Mouse (Mus musculus): ENCODE data around the gene Helb. TPM values are rescaled to one million over a fixed set of nuclear protein-coding genes. Genes with fewer than 3 reads are reported as not detected.
"Not testable (repeated sequence)": the region's sequence is repeated elsewhere in the genome, so short reads cannot be mapped to it uniquely, and the experiment has no call there.

The Helb gene
- polyA plus RNA-seq, 1 experiment from 2014 or later: 8.1 TPM

DNA sequence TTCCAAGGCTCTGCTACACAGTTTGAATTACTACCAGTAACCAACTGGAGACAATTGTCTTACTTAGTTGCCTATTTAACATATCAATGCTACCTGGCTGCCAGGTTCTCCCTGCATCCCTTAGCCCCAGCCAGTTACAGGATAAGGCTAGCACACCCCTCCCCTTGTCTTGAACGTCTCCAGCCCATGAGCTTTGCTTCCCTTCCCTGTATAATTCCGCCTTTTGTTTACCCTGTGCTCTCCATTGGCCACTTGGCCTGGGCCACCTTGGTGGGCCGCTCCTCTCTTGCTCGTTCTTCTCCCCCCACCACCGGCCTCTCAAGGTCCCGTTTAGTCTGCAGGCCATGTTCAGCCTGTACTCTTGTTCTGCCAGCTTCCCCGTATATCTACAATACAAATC lies 1.7 kb upstream of the Helb start:
- peaks cover 2 to 5% of the 10 kb centered on the region in 2 experiments; a peak in 1 of 4 replicates for H3K4me1 ChIP-seq (ENCODE audit: control insufficient read depth in 2 of 2, insufficient read depth in 2 of 2, low read length in 2 of 2)
- H3K9ac ChIP-seq (ENCODE audit: low read length): no peak overlapping the region
- no peaks in the 10 kb centered on the region for H3K9me3 ChIP-seq (ENCODE audit: control insufficient read depth, low read length)
- no peak overlapping the region for H3K4me3 ChIP-seq (ENCODE audit: control insufficient read depth in 1 of 2, insufficient read depth in 1 of 2, low read depth in 1 of 2, low read length in 2 of 2)
- no peak overlapping the region for H3K27ac ChIP-seq (replicated peaks in 1 of 2; ENCODE audit: control insufficient read depth in 1 of 2, insufficient read depth in 1 of 2, low read depth in 2 of 2, low read length in 2 of 2)
- no peaks in the 10 kb centered on the region for H3K27me3 ChIP-seq (ENCODE audit: control insufficient read depth, insufficient read depth, low read length)
- 54% methylated on average over 7 of the region's 7 CpGs for WGBS
- H3K4me2 ChIP-seq (ENCODE audit: low read length): no peak overlapping the region
- no peak for ATAC-seq (ENCODE audit: insufficient number of reproducible peaks, insufficient read depth, low FRiP score, low read depth)
- 0 out of 2 replicates have a peak, but pooled peaks cover 4% of the 10 kb centered on the region for H3K36me3 ChIP-seq (ENCODE audit: control insufficient read depth, insufficient read depth, low read length)

GRCm38 (mm10) chr10:120113980-120114379 lies 1.2 kb upstream of the Helb start:
- H3K27ac ChIP-seq (replicated peaks in 1 of 2; ENCODE audit: control insufficient read depth in 1 of 2, insufficient read depth in 1 of 2, low read depth in 2 of 2, low read length in 2 of 2): no peak overlapping the region
- 81% methylated on average over 6 of the region's 6 CpGs for WGBS
- ATAC-seq (ENCODE audit: insufficient number of reproducible peaks, insufficient read depth, low FRiP score, low read depth): no peak
- H3K9me3 ChIP-seq (ENCODE audit: control insufficient read depth, low read length): no peaks in the 10 kb centered on the region
- H3K27me3 ChIP-seq (ENCODE audit: control insufficient read depth, insufficient read depth, low read length): no peaks in the 10 kb centered on the region
- peaks cover 2 to 5% of the 10 kb centered on the region in 2 experiments; a peak in 1 of 4 replicates for H3K4me1 ChIP-seq (ENCODE audit: control insufficient read depth in 2 of 2, insufficient read depth in 2 of 2, low read length in 2 of 2)
- no peak overlapping the region for H3K9ac ChIP-seq (ENCODE audit: low read length)
- no peak overlapping the region for H3K4me3 ChIP-seq (ENCODE audit: control insufficient read depth in 1 of 2, insufficient read depth in 1 of 2, low read depth in 1 of 2, low read length in 2 of 2)
- no peak overlapping the region for H3K4me2 ChIP-seq (ENCODE audit: low read length)
- 0 out of 2 replicates have a peak, but pooled peaks cover 4% of the 10 kb centered on the region for H3K36me3 ChIP-seq (ENCODE audit: control insufficient read depth, insufficient read depth, low read length)

DNA sequence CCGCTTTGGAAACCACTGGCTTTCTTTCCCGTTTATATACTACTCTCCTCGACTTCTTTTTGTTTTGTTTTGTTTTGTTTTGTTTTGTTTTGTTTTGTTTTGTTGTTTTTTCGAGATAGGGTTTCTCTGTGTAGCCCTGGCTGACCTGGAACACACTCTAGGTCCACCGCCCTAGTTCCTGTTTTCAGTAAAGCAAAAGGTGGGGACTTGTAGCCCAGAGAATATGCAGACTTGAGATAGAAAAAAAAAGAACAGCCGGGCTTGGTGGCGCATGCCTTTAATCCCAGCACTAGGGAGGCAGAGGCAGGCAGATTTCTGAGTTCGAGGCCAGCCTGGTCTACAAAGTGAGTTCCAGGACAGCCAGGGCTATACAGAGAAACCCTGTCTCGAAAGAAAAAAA lies 695 bp upstream of the Helb start:
- Histone ChIP-seq H3K27ac (replicated peaks in 1 of 2; ENCODE audit: control insufficient read depth in 1 of 2, insufficient read depth in 1 of 2, low read depth in 2 of 2, low read length in 2 of 2) (peak overlapping the region in 1 of 2 experiments; percentile 86; a peak in 2 of 4 replicates), H3K9ac (ENCODE audit: low read length) (peak overlapping the region; percentile 71; the same call in 1 of the 2 replicates), H3K4me3 (ENCODE audit: control insufficient read depth in 1 of 2, insufficient read depth in 1 of 2, low read depth in 1 of 2, low read length in 2 of 2) (peak overlapping the region in 1 of 2 experiments; percentile 60; a peak in 2 of 4 replicates), H3K4me2 (ENCODE audit: low read length) (peak overlapping the region; percentile 80)
- WGBS: 70% methylated on average over 9 of the region's 9 CpGs
- not testable (repeated sequence) for H3K36me3 ChIP-seq (ENCODE audit: control insufficient read depth, insufficient read depth, low read length); H3K9me3 ChIP-seq (ENCODE audit: control insufficient read depth, low read length); H3K4me1 ChIP-seq (ENCODE audit: control insufficient read depth in 2 of 2, insufficient read depth in 2 of 2, low read length in 2 of 2); ATAC-seq (ENCODE audit: insufficient number of reproducible peaks, insufficient read depth, low FRiP score, low read depth); H3K27me3 ChIP-seq (ENCODE audit: control insufficient read depth, insufficient read depth, low read length)

DNA sequence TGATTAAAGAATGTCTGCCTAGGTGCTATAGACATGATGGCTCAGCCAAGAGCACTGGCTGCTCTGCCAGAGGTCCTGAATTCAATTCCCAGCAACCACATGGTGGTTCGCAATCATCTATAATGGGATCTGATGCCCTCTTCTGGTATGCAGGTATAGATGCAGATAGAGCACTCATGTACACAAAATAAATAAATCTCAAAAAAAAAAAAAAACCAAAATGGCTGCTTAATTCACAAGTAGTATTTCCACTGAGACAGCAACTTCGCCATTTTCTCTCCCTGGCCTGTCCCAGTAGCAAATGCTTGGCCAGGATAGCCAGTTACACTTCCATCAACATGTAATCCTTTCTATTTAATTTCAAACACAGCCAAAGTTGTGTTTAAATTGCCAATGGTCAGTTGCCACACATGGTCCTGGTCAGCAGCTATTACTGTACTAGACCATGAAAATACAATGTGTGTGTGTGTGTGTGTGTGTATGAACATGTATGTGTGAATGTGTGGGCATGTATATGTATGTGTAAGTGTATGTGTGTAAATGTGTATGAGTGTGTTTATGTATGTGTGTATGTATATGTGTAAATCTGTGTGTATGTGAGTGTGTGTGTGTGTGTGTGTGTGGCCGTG lies 982 bp downstream of the Helb start:
- peaks cover 18% of the 10 kb centered on the region; the same call in 1 of the 2 replicates for H3K36me3 ChIP-seq (ENCODE audit: control insufficient read depth, insufficient read depth, low read length)
- peak overlapping the region; percentile 86 to 90; a peak in 3 of 4 replicates for H3K27ac ChIP-seq (replicated peaks in 1 of 2; ENCODE audit: control insufficient read depth in 1 of 2, insufficient read depth in 1 of 2, low read depth in 2 of 2, low read length in 2 of 2)
- WGBS: 75% methylated on average over 3 of the region's 3 CpGs
- peak overlapping the region; percentile 80 for H3K4me2 ChIP-seq (ENCODE audit: low read length)
- ATAC-seq (ENCODE audit: insufficient number of reproducible peaks, insufficient read depth, low FRiP score, low read depth): no peak
- H3K9ac ChIP-seq (ENCODE audit: low read length): peak overlapping the region; percentile 82
- H3K9me3 ChIP-seq (ENCODE audit: control insufficient read depth, low read length): no peaks in the 10 kb centered on the region
- H3K4me1 ChIP-seq (ENCODE audit: control insufficient read depth in 2 of 2, insufficient read depth in 2 of 2, low read length in 2 of 2): peaks cover 2 to 5% of the 10 kb centered on the region in 2 experiments; a peak in 1 of 4 replicates
- no peaks in the 10 kb centered on the region for H3K27me3 ChIP-seq (ENCODE audit: control insufficient read depth, insufficient read depth, low read length)
- H3K4me3 ChIP-seq (ENCODE audit: control insufficient read depth in 1 of 2, insufficient read depth in 1 of 2, low read depth in 1 of 2, low read length in 2 of 2): peak overlapping the region; percentile 60 to 89

DNA sequence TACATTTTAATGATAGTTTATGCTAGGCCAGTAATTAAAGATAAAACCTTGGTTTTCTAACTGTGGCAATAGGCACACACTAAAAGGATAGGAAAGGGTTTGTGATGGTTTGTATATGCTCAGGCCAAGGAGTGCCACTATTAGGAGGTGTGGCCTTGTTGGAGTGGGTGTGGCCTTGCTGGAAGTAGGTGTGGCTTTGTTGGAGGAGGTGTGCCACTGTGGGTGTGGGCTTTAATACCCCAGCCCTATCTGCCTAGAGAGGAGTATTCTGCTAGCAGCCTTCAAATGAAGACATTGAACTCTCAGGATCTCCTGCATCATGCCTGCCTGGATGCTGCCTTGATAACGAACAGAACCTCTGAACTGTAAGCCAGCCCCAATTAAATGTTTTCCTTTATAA lies 12.0 kb downstream of the Helb start:
- 85% methylated on average over 1 of the region's 1 CpGs for WGBS
- Histone ChIP-seq H3K4me3 (ENCODE audit: control insufficient read depth in 1 of 2, insufficient read depth in 1 of 2, low read depth in 1 of 2, low read length in 2 of 2) (no peak overlapping the region), H3K4me1 (ENCODE audit: control insufficient read depth in 2 of 2, insufficient read depth in 2 of 2, low read length in 2 of 2) (no peaks in the 10 kb centered on the region; a peak in 1 of 4 replicates), H3K4me2 (ENCODE audit: low read length) (no peak overlapping the region), H3K9me3 (ENCODE audit: control insufficient read depth, low read length) (no peaks in the 10 kb centered on the region), H3K27me3 (ENCODE audit: control insufficient read depth, insufficient read depth, low read length) (no peaks in the 10 kb centered on the region), H3K27ac (replicated peaks in 1 of 2; ENCODE audit: control insufficient read depth in 1 of 2, insufficient read depth in 1 of 2, low read depth in 2 of 2, low read length in 2 of 2) (no peak overlapping the region), H3K9ac (ENCODE audit: low read length) (no peak overlapping the region), H3K36me3 (ENCODE audit: control insufficient read depth, insufficient read depth, low read length) (peaks cover 50% of the 10 kb centered on the region)
- no peak for ATAC-seq (ENCODE audit: insufficient number of reproducible peaks, insufficient read depth, low FRiP score, low read depth)

DNA sequence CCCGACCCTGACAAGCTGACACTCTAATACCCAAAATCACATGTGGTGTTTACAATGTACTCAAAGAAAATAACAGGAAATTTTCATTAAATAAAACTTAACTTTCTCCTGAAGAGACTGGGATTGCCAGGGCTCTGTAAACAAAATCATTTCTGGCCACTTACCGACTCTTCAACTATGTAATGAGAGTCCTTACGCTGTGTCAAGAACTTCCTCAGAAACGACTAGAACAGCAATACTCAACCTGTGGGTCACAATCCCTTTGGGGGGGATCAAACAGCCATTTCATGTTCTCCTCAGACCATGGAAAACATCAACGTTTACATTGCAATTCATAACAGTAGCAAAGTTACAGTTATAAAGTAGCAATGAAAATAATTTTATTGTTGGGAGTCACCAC lies 15.2 kb downstream of the Helb start:
- H3K27ac ChIP-seq (replicated peaks in 1 of 2; ENCODE audit: control insufficient read depth in 1 of 2, insufficient read depth in 1 of 2, low read depth in 2 of 2, low read length in 2 of 2): no peak overlapping the region

DNA sequence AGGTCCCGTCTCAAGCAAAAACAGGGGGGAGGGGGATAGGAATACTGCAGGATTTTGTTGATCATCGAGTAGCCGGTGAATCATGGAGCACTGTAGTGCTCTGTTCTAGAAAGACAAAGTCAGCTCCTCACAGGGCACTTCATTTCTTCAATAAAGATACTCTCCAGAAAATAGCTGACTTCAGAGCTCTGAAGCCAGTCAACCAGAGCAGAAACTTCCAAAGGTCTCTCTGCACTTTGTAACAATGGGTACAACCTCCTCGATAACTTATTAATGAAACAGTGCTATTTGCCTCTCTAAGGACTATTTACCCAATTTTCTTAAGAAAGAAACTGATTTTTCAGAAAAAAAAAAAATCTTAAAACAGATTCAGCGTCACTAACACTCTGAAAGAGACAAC lies 17.1 kb downstream of the Helb start:
- Histone ChIP-seq H3K27ac (replicated peaks in 1 of 2; ENCODE audit: control insufficient read depth in 1 of 2, insufficient read depth in 1 of 2, low read depth in 2 of 2, low read length in 2 of 2) (no peak overlapping the region), H3K36me3 (ENCODE audit: control insufficient read depth, insufficient read depth, low read length) (peaks cover 54% of the 10 kb centered on the region), H3K9me3 (ENCODE audit: control insufficient read depth, low read length) (no peaks in the 10 kb centered on the region), H3K27me3 (ENCODE audit: control insufficient read depth, insufficient read depth, low read length) (no peaks in the 10 kb centered on the region), H3K4me2 (ENCODE audit: low read length) (no peak overlapping the region), H3K4me1 (ENCODE audit: control insufficient read depth in 2 of 2, insufficient read depth in 2 of 2, low read length in 2 of 2) (no peaks in the 10 kb centered on the region), H3K4me3 (ENCODE audit: control insufficient read depth in 1 of 2, insufficient read depth in 1 of 2, low read depth in 1 of 2, low read length in 2 of 2) (no peak overlapping the region), H3K9ac (ENCODE audit: low read length) (no peak overlapping the region)
- WGBS: 96% methylated on average over 5 of the region's 5 CpGs
- no peak for ATAC-seq (ENCODE audit: insufficient number of reproducible peaks, insufficient read depth, low FRiP score, low read depth)

More for the DNA sequence above, 15.2 kb downstream of the Helb start:
- H3K4me1 ChIP-seq (ENCODE audit: control insufficient read depth in 2 of 2, insufficient read depth in 2 of 2, low read length in 2 of 2): no peaks in the 10 kb centered on the region
- 86% methylated on average over 5 of the region's 5 CpGs for WGBS
- no peaks in the 10 kb centered on the region for H3K27me3 ChIP-seq (ENCODE audit: control insufficient read depth, insufficient read depth, low read length)
- H3K9me3 ChIP-seq (ENCODE audit: control insufficient read depth, low read length): no peaks in the 10 kb centered on the region
- no peak for ATAC-seq (ENCODE audit: insufficient number of reproducible peaks, insufficient read depth, low FRiP score, low read depth)
- no peak overlapping the region for H3K9ac ChIP-seq (ENCODE audit: low read length)
- no peak overlapping the region for H3K4me2 ChIP-seq (ENCODE audit: low read length)
- H3K36me3 ChIP-seq (ENCODE audit: control insufficient read depth, insufficient read depth, low read length): peaks cover 49% of the 10 kb centered on the region
- H3K4me3 ChIP-seq (ENCODE audit: control insufficient read depth in 1 of 2, insufficient read depth in 1 of 2, low read depth in 1 of 2, low read length in 2 of 2): no peak overlapping the region

DNA sequence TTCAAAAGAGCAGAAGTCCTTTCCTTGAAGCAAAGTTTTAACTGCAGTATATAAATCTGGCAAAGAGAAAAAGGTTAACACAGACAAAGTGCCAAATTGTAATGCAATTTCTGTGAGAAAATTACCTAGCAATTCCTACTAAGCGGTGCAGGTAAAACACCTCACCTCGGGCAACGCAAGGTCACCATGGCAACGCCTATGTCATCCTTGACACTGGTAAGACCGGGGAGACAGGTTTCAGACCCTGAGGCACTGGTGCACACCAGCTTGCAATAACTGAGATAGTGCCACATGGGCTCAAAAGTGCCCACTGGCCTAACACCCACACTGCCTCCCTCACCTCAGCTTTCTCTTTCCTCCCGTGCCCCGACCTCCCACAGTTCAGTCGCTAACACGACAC lies 17.7 kb downstream of the Helb start:
- Histone ChIP-seq H3K36me3 (ENCODE audit: control insufficient read depth, insufficient read depth, low read length) (peaks cover 48% of the 10 kb centered on the region), H3K9ac (ENCODE audit: low read length) (no peak overlapping the region), H3K4me2 (ENCODE audit: low read length) (no peak overlapping the region), H3K27me3 (ENCODE audit: control insufficient read depth, insufficient read depth, low read length) (no peaks in the 10 kb centered on the region), H3K27ac (replicated peaks in 1 of 2; ENCODE audit: control insufficient read depth in 1 of 2, insufficient read depth in 1 of 2, low read depth in 2 of 2, low read length in 2 of 2) (no peak overlapping the region), H3K4me3 (ENCODE audit: control insufficient read depth in 1 of 2, insufficient read depth in 1 of 2, low read depth in 1 of 2, low read length in 2 of 2) (no peak overlapping the region), H3K4me1 (ENCODE audit: control insufficient read depth in 2 of 2, insufficient read depth in 2 of 2, low read length in 2 of 2) (no peaks in the 10 kb centered on the region), H3K9me3 (ENCODE audit: control insufficient read depth, low read length) (no peaks in the 10 kb centered on the region)
- no peak for ATAC-seq (ENCODE audit: insufficient number of reproducible peaks, insufficient read depth, low FRiP score, low read depth)
- WGBS: 89% methylated on average over 9 of the region's 9 CpGs

All from heart, embryonic 14.5 days (tissue).